Mouse (Mus musculus): Measurements from ENCODE around the gene Prr19. TPM values are rescaled to one million over a fixed set of nuclear protein-coding genes. Genes with fewer than 3 reads are reported as not detected.
A peak's percentile ranks its signal among the peaks of the same experiment; 100 is the strongest.

The Prr19 gene
- polyA plus RNA-seq, 1 experiment from 2014 or later, result 1.1 TPM

DNA sequence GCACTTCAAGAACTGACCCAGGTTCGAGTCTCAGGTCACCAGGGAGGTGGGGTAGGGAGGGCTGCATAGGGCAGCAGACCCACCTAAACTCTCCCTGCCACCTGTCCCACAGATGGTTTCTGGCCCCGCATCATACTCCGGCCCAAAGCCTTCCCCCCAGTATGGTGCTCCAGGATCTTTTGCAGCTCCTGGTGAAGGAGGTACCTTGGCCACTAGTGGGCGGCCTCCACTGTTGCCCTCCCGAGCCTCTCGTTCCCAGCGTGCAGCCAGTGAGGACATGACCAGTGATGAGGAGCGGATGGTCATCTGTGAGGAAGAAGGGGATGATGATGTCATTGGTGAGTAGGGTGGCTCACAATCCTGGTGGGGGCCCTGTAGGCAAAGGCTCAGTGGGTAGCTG lies 14.2 kb upstream of the Prr19 start:
- WGBS, result 83% methylated on average over 8 of the region's 8 CpGs
- no peaks in the 10 kb centered on the region for H3K27me3 ChIP-seq
- H3K4me1 ChIP-seq, result peaks cover 30% of the 10 kb centered on the region
- peaks cover 75% of the 10 kb centered on the region for H3K36me3 ChIP-seq
- no peak overlapping the region for H3K4me2 ChIP-seq (replicated peaks)
- no peak overlapping the region for H3K4me3 ChIP-seq
- H3K9me3 ChIP-seq, result no peaks in the 10 kb centered on the region
- H3K9ac ChIP-seq, result no peak overlapping the region
- ATAC-seq (ENCODE audit: low FRiP score, low read depth), result no peak
- H3K27ac ChIP-seq, result no peak overlapping the region

DNA sequence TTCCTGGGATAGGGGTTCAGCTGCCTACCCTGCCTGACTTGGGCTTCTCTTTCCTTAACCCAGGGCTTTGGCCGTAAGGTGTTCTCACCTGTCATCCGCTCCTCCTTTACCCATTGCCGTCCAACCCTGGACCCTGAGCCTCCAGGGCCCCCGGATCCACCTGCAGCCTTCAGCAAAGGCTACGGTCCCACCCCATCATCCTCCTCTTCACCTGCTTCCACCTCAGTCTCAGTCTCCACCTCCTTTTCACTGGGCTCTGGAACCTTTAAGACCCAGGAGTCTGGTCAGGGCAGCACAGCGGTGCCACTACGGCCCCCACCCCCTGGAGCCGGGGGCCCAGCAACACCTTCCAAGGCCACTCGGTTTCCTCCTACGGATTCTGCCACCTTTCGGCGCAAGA lies 13.2 kb upstream of the Prr19 start:
- Histone ChIP-seq H3K9ac (no peak overlapping the region), H3K27me3 (no peaks in the 10 kb centered on the region), H3K4me3 (no peak overlapping the region), H3K36me3 (peaks cover 85% of the 10 kb centered on the region), H3K4me2 (replicated peaks) (no peak overlapping the region), H3K27ac (no peak overlapping the region), H3K9me3 (no peaks in the 10 kb centered on the region), H3K4me1 (peaks cover 30% of the 10 kb centered on the region)
- ATAC-seq (ENCODE audit: low FRiP score, low read depth), result no peak
- 95% methylated on average over 12 of the region's 12 CpGs for WGBS

DNA sequence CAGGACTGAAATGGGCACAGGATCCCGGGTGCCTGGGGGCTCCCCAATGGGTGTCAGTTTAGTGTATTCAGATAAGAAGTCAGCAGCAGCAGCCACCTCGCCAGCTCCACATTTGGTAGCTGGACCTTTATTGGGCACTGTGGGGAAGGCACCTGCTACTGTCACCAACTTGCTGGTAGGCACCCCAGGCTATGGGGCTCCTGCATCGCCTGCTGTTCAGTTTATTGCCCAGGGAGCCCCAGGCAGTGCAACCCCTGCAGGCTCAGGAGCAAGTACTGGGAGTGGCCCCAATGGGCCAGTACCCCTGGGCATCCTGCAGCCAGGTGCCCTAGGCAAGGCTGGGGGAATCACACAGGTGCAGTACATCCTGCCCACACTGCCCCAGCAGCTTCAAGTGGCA lies 12.5 kb upstream of the Prr19 start:
- H3K27ac ChIP-seq, result no peak overlapping the region
- H3K9ac ChIP-seq, result no peak overlapping the region
- no peak overlapping the region for H3K4me2 ChIP-seq (replicated peaks)
- no peaks in the 10 kb centered on the region for H3K27me3 ChIP-seq
- WGBS, result 75% methylated on average over 3 of the region's 3 CpGs
- H3K4me1 ChIP-seq, result peaks cover 23% of the 10 kb centered on the region
- H3K9me3 ChIP-seq, result no peaks in the 10 kb centered on the region
- H3K4me3 ChIP-seq, result no peak overlapping the region
- no peak for ATAC-seq (ENCODE audit: low FRiP score, low read depth)
- peaks cover 92% of the 10 kb centered on the region for H3K36me3 ChIP-seq

DNA sequence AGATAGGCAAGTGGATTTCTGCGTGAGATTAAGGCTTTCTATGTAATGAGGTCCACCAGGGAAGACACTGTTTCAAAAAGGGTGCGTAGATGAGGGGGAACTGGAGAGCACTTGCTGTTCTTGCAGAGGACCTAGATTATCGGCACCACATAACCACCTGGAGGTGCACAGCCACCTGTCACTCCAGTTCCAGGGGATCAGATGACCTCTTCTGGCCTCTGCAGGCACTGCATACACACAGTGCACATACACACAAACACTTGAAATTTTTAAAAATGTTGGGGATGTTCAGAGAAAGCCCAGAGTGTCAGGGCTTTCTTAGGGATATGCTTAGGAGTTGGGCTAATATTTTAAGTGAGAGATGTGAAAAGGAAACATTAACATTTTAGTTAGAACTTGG lies 11.3 kb upstream of the Prr19 start:
- Histone ChIP-seq H3K9me3 (no peaks in the 10 kb centered on the region), H3K27ac (no peak overlapping the region), H3K9ac (no peak overlapping the region), H3K4me2 (replicated peaks) (no peak overlapping the region), H3K27me3 (no peaks in the 10 kb centered on the region), H3K4me1 (peaks cover 11% of the 10 kb centered on the region), H3K4me3 (no peak overlapping the region), H3K36me3 (peaks cover 100% of the 10 kb centered on the region)
- no peak for ATAC-seq (ENCODE audit: low FRiP score, low read depth)
- WGBS, result 93% methylated on average over 3 of the region's 3 CpGs

DNA sequence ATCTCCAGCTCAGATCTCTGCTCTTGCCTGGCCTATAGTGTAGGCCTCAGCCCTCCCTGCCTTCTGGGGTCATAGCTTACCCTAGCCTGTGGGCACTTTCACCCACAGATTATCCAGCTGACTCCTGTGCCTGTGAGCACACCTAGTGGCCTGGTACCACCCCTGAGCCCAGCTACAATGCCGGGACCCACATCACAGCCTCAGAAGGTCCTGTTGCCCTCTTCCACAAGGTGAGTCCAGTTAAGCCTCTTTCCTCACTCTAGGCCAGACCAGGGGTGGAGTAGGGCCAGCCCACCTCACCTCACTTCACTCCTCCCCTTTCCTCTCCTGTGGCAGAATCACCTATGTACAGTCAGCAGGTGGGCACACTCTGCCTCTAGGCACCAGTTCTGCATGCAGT lies 10.7 kb upstream of the Prr19 start:
- WGBS, result 95% methylated on average over 1 of the region's 1 CpGs
- no peak for ATAC-seq (ENCODE audit: low FRiP score, low read depth)
- H3K27ac ChIP-seq, result no peak overlapping the region

DNA sequence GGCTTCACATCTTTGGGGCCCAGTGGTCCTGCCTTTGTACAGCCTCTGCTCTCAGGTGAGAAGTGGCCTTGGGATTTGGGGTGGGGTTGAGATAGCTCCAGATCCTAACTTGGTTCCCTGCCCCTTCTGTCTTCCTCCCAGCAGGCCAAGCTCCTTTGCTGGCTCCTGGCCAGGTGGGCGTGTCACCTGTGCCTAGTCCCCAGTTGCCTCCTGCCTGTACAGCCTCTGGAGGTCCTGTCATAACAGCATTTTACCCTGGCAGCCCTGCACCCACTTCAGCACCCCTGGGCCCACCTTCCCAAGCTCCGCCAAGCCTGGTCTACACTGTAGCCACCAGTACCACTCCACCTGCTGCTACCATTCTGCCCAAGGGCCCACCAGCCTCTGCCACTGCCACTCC lies 10.3 kb upstream of the Prr19 start:
- H3K4me3 ChIP-seq, result no peak overlapping the region
- H3K4me2 ChIP-seq (replicated peaks), result no peak overlapping the region
- peaks cover 100% of the 10 kb centered on the region for H3K36me3 ChIP-seq
- H3K27ac ChIP-seq, result no peak overlapping the region
- no peak for ATAC-seq (ENCODE audit: low FRiP score, low read depth)
- no peaks in the 10 kb centered on the region for H3K27me3 ChIP-seq
- no peaks in the 10 kb centered on the region for H3K9me3 ChIP-seq
- no peak overlapping the region; the same call in 1 of the 2 replicates for H3K9ac ChIP-seq
- peaks cover 15% of the 10 kb centered on the region for H3K4me1 ChIP-seq
- WGBS, result 78% methylated on average over 2 of the region's 2 CpGs

More for the DNA sequence above, 10.7 kb upstream of the Prr19 start:
- peaks cover 14% of the 10 kb centered on the region; the same call in 1 of the 2 replicates for H3K4me1 ChIP-seq
- H3K9ac ChIP-seq, result no peak overlapping the region; the same call in 1 of the 2 replicates
- no peak overlapping the region for H3K4me2 ChIP-seq (replicated peaks)
- no peaks in the 10 kb centered on the region for H3K9me3 ChIP-seq
- peaks cover 100% of the 10 kb centered on the region for H3K36me3 ChIP-seq
- H3K4me3 ChIP-seq, result no peak overlapping the region
- H3K27me3 ChIP-seq, result no peaks in the 10 kb centered on the region

DNA sequence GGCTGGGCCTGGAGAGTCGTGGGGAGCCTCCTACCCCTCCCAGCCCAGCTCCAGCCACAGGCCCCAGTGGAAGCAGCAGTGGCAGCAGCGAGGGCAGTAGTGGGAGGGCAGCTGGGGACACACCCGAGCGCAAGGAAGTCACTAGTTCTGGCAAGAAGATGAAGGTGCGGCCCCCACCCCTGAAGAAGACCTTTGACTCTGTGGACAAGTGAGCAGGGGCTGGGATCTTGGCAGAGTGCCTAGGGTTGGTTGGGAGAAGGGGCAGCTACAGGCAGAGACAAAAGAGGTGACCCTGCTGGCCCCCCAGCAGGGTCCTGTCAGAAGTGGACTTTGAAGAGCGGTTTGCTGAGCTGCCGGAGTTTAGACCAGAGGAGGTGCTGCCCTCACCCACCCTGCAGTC lies 9.1 kb upstream of the Prr19 start:
- Histone ChIP-seq H3K4me1 (peaks cover 25% of the 10 kb centered on the region), H3K27ac (no peak overlapping the region), H3K4me2 (replicated peaks) (no peak overlapping the region), H3K36me3 (peaks cover 91% of the 10 kb centered on the region), H3K27me3 (no peaks in the 10 kb centered on the region), H3K9me3 (no peaks in the 10 kb centered on the region), H3K4me3 (no peak overlapping the region), H3K9ac (no peak overlapping the region)
- no peak for ATAC-seq (ENCODE audit: low FRiP score, low read depth)
- 74% methylated on average over 7 of the region's 7 CpGs for WGBS

DNA sequence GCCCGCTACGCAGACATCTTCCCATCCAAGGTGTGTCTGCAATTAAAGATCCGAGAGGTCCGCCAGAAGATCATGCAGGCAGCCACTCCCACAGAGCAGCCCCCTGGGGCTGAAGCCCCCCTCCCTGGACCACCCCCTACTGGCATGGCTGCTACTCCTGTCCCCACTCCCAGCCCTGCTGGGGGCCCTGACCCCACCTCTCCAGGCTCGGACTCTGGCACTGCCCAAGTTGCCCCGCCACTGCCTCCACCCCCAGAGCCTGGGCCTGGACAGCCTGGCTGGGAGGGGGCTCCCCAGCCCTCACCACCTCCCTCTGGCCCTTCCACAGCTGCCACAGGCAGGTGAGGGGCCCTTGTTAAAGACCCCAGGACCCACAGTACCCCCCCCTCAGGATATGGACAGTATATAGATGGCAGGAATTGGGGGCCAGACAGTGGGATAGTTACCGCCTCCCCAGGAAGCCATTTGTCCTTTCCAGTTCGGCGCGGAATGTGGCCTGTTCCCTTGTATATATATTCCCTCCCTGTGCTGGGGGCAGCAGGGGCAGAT lies 7.9 kb upstream of the Prr19 start:
- H3K4me3 ChIP-seq, result no peak overlapping the region
- H3K36me3 ChIP-seq, result peaks cover 80% of the 10 kb centered on the region
- H3K9ac ChIP-seq, result no peak overlapping the region
- 81% methylated on average over 10 of the region's 10 CpGs for WGBS
- H3K4me2 ChIP-seq (replicated peaks), result no peak overlapping the region
- no peak overlapping the region for H3K27ac ChIP-seq
- H3K27me3 ChIP-seq, result no peaks in the 10 kb centered on the region
- ATAC-seq (ENCODE audit: low FRiP score, low read depth), result no peak
- no peaks in the 10 kb centered on the region for H3K9me3 ChIP-seq
- H3K4me1 ChIP-seq, result peaks cover 29% of the 10 kb centered on the region

DNA sequence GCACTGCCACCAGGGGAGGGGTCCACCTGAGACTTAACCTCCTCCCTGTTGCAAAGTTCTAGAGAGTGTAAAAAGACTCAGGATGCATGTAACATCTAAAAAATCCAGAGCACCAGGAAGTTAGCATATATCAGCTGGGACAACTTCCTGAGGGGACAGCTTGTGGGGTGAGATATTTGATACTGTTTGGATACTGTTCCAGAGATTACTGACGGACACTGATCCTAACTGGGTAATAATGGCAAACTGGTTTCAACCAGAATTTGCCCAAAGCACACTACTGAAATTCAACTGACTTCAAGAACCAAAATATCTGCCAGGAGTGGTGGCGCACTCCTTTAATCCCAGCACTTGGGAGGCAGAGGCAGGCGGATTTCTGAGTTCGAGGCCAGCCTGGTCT lies 6.7 kb upstream of the Prr19 start:
- Histone ChIP-seq H3K4me1 (peaks cover 34% of the 10 kb centered on the region), H3K9me3 (no peaks in the 10 kb centered on the region), H3K4me2 (replicated peaks) (no peak overlapping the region), H3K9ac (no peak overlapping the region), H3K27me3 (no peaks in the 10 kb centered on the region), H3K27ac (peak overlapping the region; percentile 52; the same call in 1 of the 2 replicates), H3K36me3 (peaks cover 67% of the 10 kb centered on the region), H3K4me3 (no peak overlapping the region)
- 90% methylated on average over 4 of the region's 4 CpGs for WGBS
- no peak for ATAC-seq (ENCODE audit: low FRiP score, low read depth)

DNA sequence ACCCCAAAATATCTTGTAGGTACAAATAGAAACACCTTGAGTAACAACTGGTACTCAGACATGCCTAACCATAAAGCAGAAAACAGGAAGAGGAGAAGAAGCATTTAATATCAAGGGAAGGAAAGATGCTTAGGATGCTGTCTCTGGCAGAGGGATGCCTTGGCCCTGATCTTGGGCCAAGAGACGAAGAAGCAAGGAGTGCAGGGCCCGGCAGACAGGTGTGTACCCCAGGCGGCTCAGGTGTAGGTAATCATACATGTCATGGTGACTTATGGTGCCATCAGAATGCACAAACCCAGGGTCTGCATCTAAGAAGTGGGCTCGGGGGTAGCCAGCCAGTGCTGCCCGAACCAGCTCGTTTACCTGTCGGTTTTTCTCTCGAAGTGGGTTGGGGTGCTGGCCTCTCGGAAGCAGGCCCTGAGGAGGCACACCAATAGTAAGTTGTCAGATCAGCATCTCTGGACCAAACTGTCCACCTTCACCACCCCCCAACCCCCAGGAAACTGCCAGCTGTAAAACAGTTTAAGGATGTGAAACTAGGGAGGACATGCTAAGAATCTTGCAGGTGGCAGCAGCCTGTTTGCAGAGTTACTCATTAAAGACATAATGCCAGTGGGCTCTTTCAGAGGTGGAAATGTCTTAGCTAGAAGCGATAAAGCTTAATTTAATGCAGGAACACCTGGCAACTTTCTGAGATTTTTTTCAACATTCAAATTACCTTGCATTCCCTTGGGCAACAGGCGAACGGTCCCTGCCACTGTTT lies 6.1 kb upstream of the Prr19 start:
- no peak for ATAC-seq (ENCODE audit: low FRiP score, low read depth)
- Histone ChIP-seq H3K36me3 (peaks cover 61% of the 10 kb centered on the region), H3K4me2 (replicated peaks) (no peak overlapping the region), H3K9me3 (no peaks in the 10 kb centered on the region), H3K4me3 (no peak overlapping the region), H3K27me3 (no peaks in the 10 kb centered on the region), H3K27ac (no peak overlapping the region), H3K9ac (no peak overlapping the region), H3K4me1 (peaks cover 34% of the 10 kb centered on the region)
- WGBS, result 86% methylated on average over 12 of the region's 12 CpGs

DNA sequence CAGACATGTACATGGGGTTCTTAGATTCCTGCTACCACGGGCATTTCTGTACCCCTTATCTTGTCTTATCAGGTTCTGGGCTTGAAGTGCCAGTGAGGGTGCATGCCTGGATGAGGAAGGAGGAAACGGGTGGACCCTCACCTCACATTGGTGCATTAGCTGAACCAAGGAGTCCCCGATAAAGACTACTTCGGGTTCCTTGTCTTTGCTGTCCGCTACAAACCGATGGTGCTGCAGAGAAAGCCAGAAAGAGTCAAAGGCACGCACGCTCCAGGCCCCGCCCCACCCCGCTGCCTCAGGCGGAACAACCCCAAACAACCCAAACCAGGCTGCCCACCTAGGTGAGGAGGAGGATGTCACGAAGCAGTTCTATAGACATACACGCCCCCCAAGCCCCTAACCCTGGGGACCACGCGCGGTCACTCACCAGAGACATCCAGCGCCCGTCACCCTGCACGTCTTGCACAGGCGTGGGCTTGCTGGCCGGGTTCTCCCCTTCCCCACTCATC lies 4.2 kb upstream of the Prr19 start:
- Histone ChIP-seq H3K27me3 (no peaks in the 10 kb centered on the region), H3K4me2 (replicated peaks) (peak overlapping the region; percentile 83), H3K4me3 (peak overlapping the region; percentile 63), H3K9me3 (no peaks in the 10 kb centered on the region), H3K9ac (peak overlapping the region; percentile 79), H3K36me3 (peaks cover 42% of the 10 kb centered on the region), H3K27ac (peak overlapping the region; percentile 97), H3K4me1 (peaks cover 25% of the 10 kb centered on the region)
- ATAC-seq (ENCODE audit: low FRiP score, low read depth), result peak; percentile 42
- WGBS, result 1% methylated on average over 21 of the region's 21 CpGs

DNA sequence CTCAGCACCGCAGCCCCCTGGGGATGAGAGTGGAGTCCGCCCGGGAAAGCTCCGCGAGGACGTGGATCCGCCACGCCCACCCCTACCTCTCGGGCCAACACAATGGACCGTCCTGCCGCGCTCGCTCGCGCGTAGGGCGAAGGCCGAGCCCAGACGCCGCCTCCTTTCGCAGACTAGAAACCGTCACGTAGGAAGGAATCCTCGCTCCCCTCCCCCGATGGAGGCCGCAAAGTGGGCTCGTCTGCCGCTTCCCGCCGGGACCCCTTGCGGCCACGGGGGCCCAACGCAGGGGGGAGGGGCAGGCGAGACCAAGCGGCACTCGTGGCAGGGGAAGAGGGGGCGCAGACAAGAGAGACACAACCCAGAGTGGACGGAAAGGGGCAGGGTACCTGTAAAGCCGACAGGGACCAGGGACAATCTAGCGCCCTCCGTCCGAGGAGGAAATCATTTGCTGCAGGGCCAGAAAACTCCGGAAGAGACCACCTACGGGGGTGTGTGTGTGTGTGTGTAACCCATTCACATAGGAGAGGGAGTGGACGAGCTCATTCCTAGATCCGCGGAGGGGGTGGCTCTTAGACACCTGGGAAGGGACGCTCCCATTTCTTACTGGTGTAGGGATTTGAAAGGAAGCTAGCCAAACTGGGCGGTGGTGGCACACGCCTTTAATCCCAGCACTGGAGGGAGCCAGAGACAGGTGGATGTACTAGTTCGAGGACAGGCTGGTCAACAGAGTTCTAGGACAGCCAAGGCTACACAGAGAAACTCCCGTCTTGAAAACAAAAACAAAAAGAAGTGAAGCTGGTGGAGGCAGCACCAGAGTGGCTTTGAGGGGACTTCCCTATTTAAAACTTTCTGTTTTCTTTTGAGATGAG lies 3.5 kb upstream of the Prr19 start, which contains the start of gene Pafah1b3:
Pafah1b3 (minus strand) TSS at position 533 of the 872 bp plus-strand sequence.
- H3K9ac ChIP-seq, result peak within 1 kb of the TSS; percentile 79
- peak within 1 kb of the TSS; percentile 97 for H3K27ac ChIP-seq
- ATAC-seq (ENCODE audit: low FRiP score, low read depth), result peak; percentile 91
- no peaks in the 10 kb centered on the region for H3K27me3 ChIP-seq
- H3K36me3 ChIP-seq, result peaks cover 36% of the 10 kb centered on the region
- WGBS, result under 1% methylated on average over 52 of the region's 52 CpGs
- no peaks in the 10 kb centered on the region for H3K9me3 ChIP-seq
- H3K4me1 ChIP-seq, result peaks cover 25% of the 10 kb centered on the region
- peak within 1 kb of the TSS; percentile 83 for H3K4me2 ChIP-seq (replicated peaks)
- H3K4me3 ChIP-seq, result peak within 1 kb of the TSS; percentile 63
